29 mouse cellular contexts compared by ENCODE assay signal in the genomic region with DNA sequence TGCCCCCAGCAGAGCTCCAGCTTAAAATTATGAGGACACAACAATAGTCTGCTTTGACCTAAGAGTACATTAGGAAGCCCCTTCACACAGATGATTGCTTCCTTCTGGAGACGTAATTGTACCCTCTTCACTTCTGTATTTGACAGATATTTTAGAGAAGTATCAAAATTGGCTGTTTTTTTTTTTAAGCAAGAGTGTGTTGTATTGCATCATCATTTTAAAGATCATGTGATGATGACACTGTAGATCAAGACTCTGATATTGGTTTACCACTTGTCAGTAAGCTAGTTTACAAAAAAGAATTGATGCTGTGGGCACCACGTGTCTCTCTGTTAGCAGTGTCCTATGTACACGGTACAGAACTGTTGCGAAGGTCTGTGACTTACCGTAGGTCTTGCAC. TPM values are rescaled to one million over a fixed set of nuclear protein-coding genes. Genes with fewer than 3 reads are reported as not detected.
DNase-seq lines count a peak whose midpoint lies in the region; ATAC-seq and TF ChIP-seq lines count a peak whose summit lies in the region.
"Had no signal": no experiment of that assay in that cellular context is flagged by ENCODE, and none has a peak within 500 bp of the region (broad histone marks: within the 10 kb centered on the region; RNA-seq: fewer than 3 reads in every experiment).

No protein-coding gene starts in this region.

- H3K79me2 ChIP-seq in macrophage (ENCODE audit: inconsistent target) = no peaks in the 10 kb centered on the region

- ATAC-seq in kidney, embryonic 14.5 days (ENCODE audit: low FRiP score, low TSS enrichment) = 0 out of 2 replicates have a peak, but pooled peaks have one; percentile 7
- ATAC-seq in monocyte, adult 5-6 weeks (replicated peaks; ENCODE audit: insufficient number of reproducible peaks, low FRiP score, low TSS enrichment, poor library complexity, severe bottlenecking) = peak; percentile 54
- no peak for ATAC-seq in cerebellum, adult (ENCODE audit: insufficient number of reproducible peaks, low FRiP score, low TSS enrichment)
- ATAC-seq in hindbrain, embryonic 12.5 days (ENCODE audit: low FRiP score) = no peak
- ATAC-seq: forebrain, embryonic 13.5 days; forebrain, embryonic 16.5 days; hindbrain, postnatal 0 days; inflammation-experienced regulatory T-cells, adult 6 months had no signal

- no peak overlapping the region for H3K9ac ChIP-seq in kidney, embryonic 14.5 days (ENCODE audit: low read depth, low read length)
- no peak overlapping the region for H3K9ac ChIP-seq in hindbrain, embryonic 12.5 days
- H3K9ac ChIP-seq: forebrain, embryonic 13.5 days; hindbrain, embryonic 13.5 days had no signal

- TF ChIP-seq CTCF in bone marrow macrophage, adult 2 months (IDR thresholded peaks at IDR 0.05; ENCODE audit: low read depth, low read length) = no peak

- TF ChIP-seq POLR2A in bone marrow macrophage, adult 2 months (IDR thresholded peaks at IDR 0.05; ENCODE audit: borderline replicate concordance, low read depth, low read length) = no peak

- peaks cover 3% of the 10 kb centered on the region; the same call in 1 of the 2 replicates for H3K4me1 ChIP-seq in kidney, embryonic 14.5 days (ENCODE audit: control insufficient read depth, insufficient read depth, low read length)
- H3K4me1 ChIP-seq in bone marrow macrophage, adult 2 months (ENCODE audit: control insufficient read depth, insufficient read depth, low read length) = peaks cover 22% of the 10 kb centered on the region
- H3K4me1 ChIP-seq in hindbrain, embryonic 12.5 days = peaks cover 17% of the 10 kb centered on the region

- H3K27ac ChIP-seq in kidney, embryonic 14.5 days (ENCODE audit: low read depth, low read length) = no peak overlapping the region
- H3K27ac ChIP-seq in bone marrow macrophage, adult 2 months (ENCODE audit: insufficient read depth, low read depth, low read length) = peak overlapping the region; percentile 56
- H3K27ac ChIP-seq in macrophage = 0 out of 2 replicates have a peak overlapping the region, but pooled peaks have one; percentile 17
- H3K27ac ChIP-seq in hindbrain, embryonic 12.5 days = no peak overlapping the region
- H3K27ac ChIP-seq: forebrain, embryonic 10.5 days; forebrain, embryonic 13.5 days; hindbrain, embryonic 13.5 days; hindbrain, postnatal 0 days had no signal

- no peaks in the 10 kb centered on the region for H3K9me3 ChIP-seq in kidney, embryonic 14.5 days (ENCODE audit: control insufficient read depth, low read length)
- H3K9me3 ChIP-seq in hindbrain, embryonic 12.5 days (replicated peaks) = no peaks in the 10 kb centered on the region
- H3K9me3 ChIP-seq: forebrain, embryonic 10.5 days; forebrain, embryonic 13.5 days; G1E; hindbrain, embryonic 13.5 days had no signal

- no peaks in the 10 kb centered on the region for H3K36me3 ChIP-seq in kidney, embryonic 14.5 days (ENCODE audit: control insufficient read depth, insufficient read depth, low read length)
- no peaks in the 10 kb centered on the region for H3K36me3 ChIP-seq in macrophage (ENCODE audit: inconsistent target)
- H3K36me3 ChIP-seq in hindbrain, embryonic 12.5 days = no peaks in the 10 kb centered on the region
- H3K36me3 ChIP-seq: forebrain, embryonic 10.5 days; G1E; hindbrain, embryonic 13.5 days had no signal

- no peak overlapping the region for H3K4me3 ChIP-seq in kidney, embryonic 14.5 days (ENCODE audit: low read length)
- no peak overlapping the region for H3K4me3 ChIP-seq in bone marrow macrophage, adult 2 months (ENCODE audit: insufficient read depth, low read length)
- no peak overlapping the region for H3K4me3 ChIP-seq in macrophage (ENCODE audit: inconsistent target)
- H3K4me3 ChIP-seq in hindbrain, embryonic 12.5 days = no peak overlapping the region
- H3K4me3 ChIP-seq: forebrain, embryonic 10.5 days; forebrain, embryonic 13.5 days; hindbrain, embryonic 13.5 days had no signal

- WGBS in kidney, embryonic 14.5 days = 40% methylated on average over 5 of the region's 5 CpGs
- 41% methylated on average over 5 of the region's 5 CpGs for WGBS in macrophage (ENCODE audit: missing documents)
- WGBS in hindbrain, embryonic 12.5 days = 87% methylated on average over 5 of the region's 5 CpGs

- DNase-seq in kidney, postnatal 10 days = no peak
- no peak for DNase-seq in right cerebral cortex, postnatal 10 days (ENCODE audit: low spot score in 2 of 2)
- DNase-seq: adrenal gland, adult 2 months; adrenal gland, postnatal 14 days; B cell, adult 2 months; cerebellum, adult 2 months; cerebellum, adult 9-11 months; cerebellum, postnatal 25 days; embryo, embryonic 11 days; gastrocnemius, postnatal 10 days; gastrocnemius, postnatal 36 days; heart, adult 11 months had no signal

- H3K4me2 ChIP-seq in kidney, embryonic 14.5 days (replicated peaks; ENCODE audit: low read depth, low read length) = no peak overlapping the region
- H3K4me2 ChIP-seq in hindbrain, embryonic 12.5 days (replicated peaks) = no peak overlapping the region
- H3K4me2 ChIP-seq: forebrain, embryonic 13.5 days; heart, embryonic 11.5 days; hindbrain, embryonic 13.5 days had no signal

- H3K27me3 ChIP-seq in kidney, embryonic 14.5 days (ENCODE audit: control insufficient read depth, insufficient read depth, low read length) = no peaks in the 10 kb centered on the region; the same call in 1 of the 2 replicates
- no peaks in the 10 kb centered on the region for H3K27me3 ChIP-seq in hindbrain, embryonic 12.5 days
- H3K27me3 ChIP-seq: CH12.LX; hindbrain, embryonic 13.5 days had no signal

RNA-seq across cellular contexts. Expression of gene Crnkl1, which starts 17.9 kb away (rescaled TPM):
- polyA plus RNA-seq in kidney, embryonic 14.5 days (2014; fragmentation: Nextera tagmentation; extraction: Ambion mirVana) = 28.7 and 31.9 TPM in 2 replicates
- polyA plus RNA-seq in bone marrow macrophage, adult 2 months (2012; ENCODE audit: insufficient read depth, insufficient read length, missing spikeins) = 18.2 and 22.0 TPM in 2 replicates
- 10 to 100 TPM; 19.3 to 58.5 (median 39.1) TPM for total RNA-seq in macrophage (2018; cell fraction: chromatin; rRNA removed)
- 10 to 100 TPM; 15.9 to 25.2 (median 19.1) TPM for total RNA-seq in macrophage (2018; cell fraction: cytosol; rRNA removed)
- total RNA-seq in macrophage (2018; cell fraction: nucleus; rRNA removed) = 10 to 100 TPM; 18.4 to 42.8 (median 24.8) TPM
- polyA plus RNA-seq in macrophage (2018) = 19.4 to 21.5 TPM (median 19.6 TPM) in 3 replicates
- 63.5 to 99.4 TPM (median 85.9 TPM) in 3 replicates for total RNA-seq in monocyte, adult 5-6 weeks (2017)
- polyA plus RNA-seq in hindbrain, embryonic 12.5 days (2016; fragmentation: Nextera tagmentation; extraction: Ambion mirVana) = 39.0 and 41.5 TPM in 2 replicates

RNA-seq across cellular contexts. Expression of gene Cfap61, which starts 18.1 kb away (rescaled TPM):
- 0.49 and 0.73 TPM in 2 replicates for polyA plus RNA-seq in kidney, embryonic 14.5 days (2014; fragmentation: Nextera tagmentation; extraction: Ambion mirVana)
- not detected in 2 replicates for polyA plus RNA-seq in bone marrow macrophage, adult 2 months (2012; ENCODE audit: insufficient read depth, insufficient read length, missing spikeins)
- 1 to 10 TPM in 1 of 26 experiments, under 1 TPM in 5, not detected in 20; 0.34 to 4.3 (median 0.80) TPM for total RNA-seq in macrophage (2018; cell fraction: chromatin; rRNA removed)
- under 1 TPM in 8 of 26 experiments, not detected in 18; 0.04 to 0.22 (median 0.12) TPM for total RNA-seq in macrophage (2018; cell fraction: cytosol; rRNA removed)
- total RNA-seq in macrophage (2018; cell fraction: nucleus; rRNA removed) = under 1 TPM in 5 of 26 experiments, not detected in 21; 0.20 to 0.60 (median 0.26) TPM
- not detected in 3 replicates for polyA plus RNA-seq in macrophage (2018)
- not detected in 3 replicates for total RNA-seq in monocyte, adult 5-6 weeks (2017)
- 3.0 and 3.6 TPM in 2 replicates for polyA plus RNA-seq in hindbrain, embryonic 12.5 days (2016; fragmentation: Nextera tagmentation; extraction: Ambion mirVana)
- total RNA-seq: CH12.LX; gastrocnemius, adult 18-20 months; gastrocnemius, postnatal 36 days; hematopoietic stem cell, adult 5-6 weeks had no signal
- polyA plus RNA-seq: G1E; inflammation-experienced regulatory T-cells, adult 6 months had no signal

RNA-seq across cellular contexts. Expression of gene Naa20, which starts 50.8 kb away (rescaled TPM):
- 205 and 206 TPM in 2 replicates for polyA plus RNA-seq in kidney, embryonic 14.5 days (2014; fragmentation: Nextera tagmentation; extraction: Ambion mirVana)
- 77.3 and 85.4 TPM in 2 replicates for polyA plus RNA-seq in bone marrow macrophage, adult 2 months (2012; ENCODE audit: insufficient read depth, insufficient read length, missing spikeins)
- total RNA-seq in macrophage (2018; cell fraction: chromatin; rRNA removed) = 100 to 1,000 TPM in 21 of 26 experiments, 10 to 100 TPM in 5; 43.5 to 281 (median 153) TPM
- 10 to 100 TPM; 62.8 to 89.3 (median 71.5) TPM for total RNA-seq in macrophage (2018; cell fraction: cytosol; rRNA removed)
- 100 to 1,000 TPM in 15 of 26 experiments, 10 to 100 TPM in 11; 41.0 to 277 (median 102) TPM for total RNA-seq in macrophage (2018; cell fraction: nucleus; rRNA removed)
- 73.2 to 165 TPM (median 79.1 TPM) in 3 replicates for polyA plus RNA-seq in macrophage (2018)
- total RNA-seq in monocyte, adult 5-6 weeks (2017) = 46.0 to 84.9 TPM (median 64.9 TPM) in 3 replicates
- polyA plus RNA-seq in hindbrain, embryonic 12.5 days (2016; fragmentation: Nextera tagmentation; extraction: Ambion mirVana) = 115 and 125 TPM in 2 replicates

Comparison
In these comparisons a context has a peak if more than half of its experiments do, and no peak if none do; other contexts are left out.
1. ATAC-seq: peak in kidney, embryonic 14.5 days (single experiment) and monocyte, adult 5-6 weeks (single experiment); none in cerebellum, adult (single experiment) and hindbrain, embryonic 12.5 days (single experiment).
2. H3K27ac ChIP-seq: peak in bone marrow macrophage, adult 2 months (single experiment) and macrophage (single experiment); none in kidney, embryonic 14.5 days (single experiment) and hindbrain, embryonic 12.5 days (single experiment).